Mouse (Mus musculus) thymus, adult 2 months (tissue): ENCODE data around the gene Fbxo42. TPM values are rescaled to one million over a fixed set of nuclear protein-coding genes. Genes with fewer than 3 reads are reported as not detected.

ENCODE experiments used
- DNase-seq: peaks from one replicate; pipeline ENCODE4 v3.0.0; 2021
- H3K27ac ChIP-seq: fragments of 200-500 bp; 2 replicates; pipeline ENCODE4 v1.5.1; 2012; ENCODE audit warnings: low read length, control low read depth; ENCODE audit not compliant: control insufficient read depth, insufficient read depth
- H3K27me3 ChIP-seq: fragments of 200-500 bp; 2 replicates; pipeline ENCODE4 v1.6.1; 2012; ENCODE audit warnings: mild to moderate bottlenecking, low read length, moderate library complexity, mixed read lengths; ENCODE audit not compliant: control insufficient read depth, insufficient read depth
- H3K36me3 ChIP-seq: fragments of 200-500 bp; 2 replicates; pipeline ENCODE4 v1.6.1; 2012; ENCODE audit warnings: mild to moderate bottlenecking, low read length, moderate library complexity; ENCODE audit not compliant: control insufficient read depth, insufficient read depth
- H3K4me1 ChIP-seq: fragments of 200-500 bp; replicated peaks from 2 replicates; pipeline ENCODE4 v1.6.1; 2012; ENCODE audit warnings: low read length; ENCODE audit not compliant: control insufficient read depth, insufficient read depth
- H3K4me3 ChIP-seq: fragments of 200-500 bp; 2 replicates; pipeline ENCODE4 v1.5.1; 2012; ENCODE audit warnings: mild to moderate bottlenecking, low read length, control low read depth, moderate library complexity; ENCODE audit not compliant: control insufficient read depth, insufficient read depth
- CTCF ChIP-seq: fragments of 200-500 bp; IDR thresholded peaks from 2 replicates; pipeline ENCODE4 v1.5.1; 2012; ENCODE audit warnings: mild to moderate bottlenecking, control low read depth, low read length, moderate library complexity, borderline replicate concordance; ENCODE audit not compliant: control insufficient read depth, poor library complexity, insufficient read depth; ENCODE audit errors: extremely low read depth
- POLR2A ChIP-seq: fragments of 200-500 bp; IDR thresholded peaks from 2 replicates; pipeline ENCODE4 v1.6.1; 2012; ENCODE audit warnings: mild to moderate bottlenecking, low read length, control low read depth, moderate library complexity; ENCODE audit not compliant: control insufficient read depth, poor library complexity, insufficient read depth; ENCODE audit errors: extremely low read depth
- WGBS: fragments of 180-500 bp; shearing (Covaris S2); methylation state at CpG from one replicate; pipeline ENCODE4 v1.1.7; 2018; 5-methylcytosine and 5-hydroxymethylcytosine counted together
- polyA plus RNA-seq: library from polyadenylated mRNA; depleted of rRNA; stranded (reverse); fragments of >200 nt; gene quantifications from 2 replicates; pipeline ENCODE4 v1.2.3, GENCODE M21; 2012; rRNA removed

The Fbxo42 gene
- polyA plus RNA-seq, 1 experiment, result 29.3 TPM

GRCm38 (mm10) chr4:141252641-141253040, 104.9 kb downstream of the Fbxo42 start:
- TF ChIP-seq POLR2A (no peak), CTCF (no peak)
- Histone ChIP-seq H3K27ac (no peak overlapping the region), H3K4me1 (no peaks in the 10 kb centered on the region), H3K27me3 (no peaks in the 10 kb centered on the region; the same call in 1 of the 2 replicates), H3K36me3 (no peaks in the 10 kb centered on the region), H3K4me3 (no peak overlapping the region)
- WGBS, result 58% methylated on average over 2 of the region's 2 CpGs
- DNase-seq, result no peak

Other genes starting within 250 kb of the Fbxo42 start
- gene Padi2, start 241.6 kb upstream of the Fbxo42 start, polyA plus RNA-seq, result 19.5 and 21.9 TPM in 2 replicates
- 194 and 239 TPM in 2 replicates for gene Sdhb, start 186.7 kb upstream of the Fbxo42 start, polyA plus RNA-seq
- gene Atp13a2, start 161.0 kb upstream of the Fbxo42 start, polyA plus RNA-seq, result 300 and 301 TPM in 2 replicates
- gene Mfap2, start 137.5 kb upstream of the Fbxo42 start, polyA plus RNA-seq, result 6.1 and 7.0 TPM in 2 replicates
- gene Crocc, start 87.4 kb upstream of the Fbxo42 start, polyA plus RNA-seq, result 12.9 and 17.6 TPM in 2 replicates
- 105 and 111 TPM in 2 replicates for gene Necap2, start 69.6 kb upstream of the Fbxo42 start, polyA plus RNA-seq
- 0.08 and 0.23 TPM in 2 replicates for gene Spata21, start 59.6 kb upstream of the Fbxo42 start, polyA plus RNA-seq
- gene Szrd1, start 8.1 kb upstream of the Fbxo42 start, polyA plus RNA-seq, result 54.2 and 62.1 TPM in 2 replicates
- gene Rsg1, start 66.0 kb downstream of the Fbxo42 start, polyA plus RNA-seq, result 3.5 and 3.6 TPM in 2 replicates
- 2.6 and 2.8 TPM in 2 replicates for gene Arhgef19, start 91.6 kb downstream of the Fbxo42 start, polyA plus RNA-seq
- 3.6 and 3.9 TPM in 2 replicates for gene Epha2, start 153.3 kb downstream of the Fbxo42 start, polyA plus RNA-seq
- 0.17 and 0.40 TPM in 2 replicates for gene Fam131c, start 220.3 kb downstream of the Fbxo42 start, polyA plus RNA-seq